Mouse (Mus musculus): Measurements from ENCODE around the gene Alpk3.

- TF ChIP-seq POLR2A (IDR thresholded peaks at IDR 0.05; ENCODE audit: extremely low read depth, insufficient read depth, low read length), result no peak
- no peak for TF ChIP-seq CTCF (IDR thresholded peaks at IDR 0.05; ENCODE audit: extremely low read depth, insufficient read depth, low read length)
Measured at GRCm38 (mm10) chr7:81077009-81077408, 19.6 kb downstream of the Alpk3 start.

Data from cortical plate, adult 2 months (tissue).